Mouse (Mus musculus) CH12.LX (cell line): ENCODE data around the gene Arhgef10l. TPM values are rescaled to one million over a fixed set of nuclear protein-coding genes. Genes with fewer than 3 reads are reported as not detected.

Source experiments
- DNase-seq: peaks from one replicate; pipeline ENCODE4 v3.0.0-alpha.2; 2013; ENCODE audit errors: extremely low read depth
- H3K27ac ChIP-seq: 2 replicates; pipeline ENCODE4 v1.5.1; 2012; ENCODE audit warnings: low read depth, mild to moderate bottlenecking, control low read depth, moderate library complexity; ENCODE audit not compliant: insufficient read depth
- H3K27me3 ChIP-seq: replicated peaks from 2 replicates; pipeline ENCODE3; 2012; ENCODE audit warnings: inconsistent platforms
- H3K36me3 ChIP-seq, 2 experiments: replicated peaks in 1 of 2; 2 replicates each; pipeline versions ENCODE3 to v1.6.1; 2012; ENCODE audit warnings: inconsistent platforms in 1 of 2, low read length in 1 of 2, mild to moderate bottlenecking in 1 of 2, mixed read lengths in 1 of 2, moderate library complexity in 1 of 2; ENCODE audit not compliant: control insufficient read depth in 1 of 2, insufficient read depth in 1 of 2
- H3K4me1 ChIP-seq, 2 experiments: 2 replicates each; pipeline ENCODE4 v1.6.1; 2012; ENCODE audit warnings: inconsistent platforms in 1 of 2, moderate library complexity in 1 of 2; ENCODE audit not compliant: insufficient read depth in 2 of 2, control insufficient read depth in 1 of 2
- H3K4me2 ChIP-seq: 2 replicates; pipeline ENCODE4 v1.6.1; 2012; ENCODE audit warnings: low read depth, mild to moderate bottlenecking, control low read depth; ENCODE audit not compliant: poor library complexity, insufficient read depth, severe bottlenecking
- H3K4me3 ChIP-seq, 3 experiments: fragments of 150-350 bp in 1 of 3; sonication (generic) in 1 of 3; replicated peaks in 1 of 3; 2 replicates each; pipeline versions ENCODE3 to v1.5.1; 2011 to 2012; ENCODE audit warnings: low read depth in 2 of 3, low read length in 2 of 3, mild to moderate bottlenecking in 2 of 3, moderate library complexity in 2 of 3, control low read depth in 1 of 3, improper control_type of control experiment in 1 of 3, inconsistent platforms in 1 of 3, mixed read lengths in 1 of 3; ENCODE audit not compliant: poor library complexity in 1 of 3
- H3K79me2 ChIP-seq: replicated peaks from 2 replicates; pipeline ENCODE4 v1.6.1; 2012; ENCODE audit warnings: mild to moderate bottlenecking, moderate library complexity; ENCODE audit not compliant: control insufficient read depth, poor library complexity, insufficient read depth, severe bottlenecking; ENCODE audit errors: extremely low read depth
- H3K9ac ChIP-seq: 2 replicates; pipeline ENCODE4 v1.6.1; 2012; ENCODE audit warnings: low read depth, mild to moderate bottlenecking, control low read depth, moderate library complexity; ENCODE audit not compliant: insufficient read depth
- H3K9me3 ChIP-seq: replicated peaks from 2 replicates; pipeline ENCODE3; 2012; ENCODE audit warnings: low read length, inconsistent platforms, mixed read lengths
- CHD1 ChIP-seq: IDR thresholded peaks from 2 replicates; pipeline ENCODE4 v1.6.1; 2012; ENCODE audit warnings: low read depth, low read length, improper control_type of control experiment, inconsistent platforms
- CTCF ChIP-seq, 2 experiments: IDR thresholded peaks in 1 of 2; conservative IDR thresholded peaks in 1 of 2; 2 replicates each; pipeline ENCODE4 v1.5.1; 2011 to 2012; ENCODE audit warnings: low read depth in 2 of 2, low read length in 2 of 2, improper control_type of control experiment in 1 of 2, inconsistent platforms in 1 of 2, mild to moderate bottlenecking in 1 of 2, moderate library complexity in 1 of 2
- ELF1 ChIP-seq: IDR thresholded peaks from 2 replicates; pipeline ENCODE4 v1.6.1; 2014; ENCODE audit warnings: low read depth, mild to moderate bottlenecking, inconsistent platforms, low read length, improper control_type of control experiment
- EP300 ChIP-seq: IDR thresholded peaks from 2 replicates; pipeline ENCODE4 v1.6.1; 2011; ENCODE audit warnings: low read length, improper control_type of control experiment
- HCFC1 ChIP-seq: IDR thresholded peaks from 2 replicates; pipeline ENCODE4 v1.6.1; 2012; ENCODE audit warnings: low read depth, mild to moderate bottlenecking, inconsistent platforms, low read length, improper control_type of control experiment
- IRF4 ChIP-seq: IDR thresholded peaks from 2 replicates; pipeline ENCODE4 v1.6.1; 2014; ENCODE audit warnings: low read depth, mild to moderate bottlenecking, inconsistent platforms, low read length, improper control_type of control experiment
- JUN ChIP-seq: IDR thresholded peaks from 2 replicates; pipeline ENCODE4 v1.6.1; 2011; ENCODE audit warnings: low read depth, mild to moderate bottlenecking, low read length, improper control_type of control experiment, moderate library complexity; ENCODE audit not compliant: insufficient read depth
- MAZ ChIP-seq: IDR thresholded peaks from 2 replicates; pipeline ENCODE4 v1.6.1; 2012; ENCODE audit warnings: low read depth, mild to moderate bottlenecking, inconsistent platforms, low read length, improper control_type of control experiment, moderate library complexity
- MEF2A ChIP-seq: IDR thresholded peaks from 2 replicates; pipeline ENCODE4 v1.6.1; 2014; ENCODE audit warnings: low read depth, mild to moderate bottlenecking, inconsistent platforms, low read length, improper control_type of control experiment, borderline replicate concordance
- PAX5 ChIP-seq: IDR thresholded peaks from 2 replicates; pipeline ENCODE4 v1.6.1; 2012; ENCODE audit warnings: low read length, inconsistent platforms, mixed read lengths
- SIN3A ChIP-seq: IDR thresholded peaks from 2 replicates; pipeline ENCODE4 v1.6.1; 2012; ENCODE audit warnings: low read length, improper control_type of control experiment, inconsistent platforms
- SMC3 ChIP-seq: IDR thresholded peaks from 2 replicates; pipeline ENCODE4 v1.6.1; 2011; ENCODE audit warnings: low read depth, low read length, improper control_type of control experiment
- TCF12 ChIP-seq: IDR thresholded peaks from 2 replicates; pipeline ENCODE4 v1.6.1; 2014; ENCODE audit warnings: low read depth, mild to moderate bottlenecking, inconsistent platforms, low read length, improper control_type of control experiment
- UBTF ChIP-seq: IDR thresholded peaks from 2 replicates; pipeline ENCODE4 v1.6.1; 2012; ENCODE audit warnings: low read depth, mild to moderate bottlenecking, inconsistent platforms, low read length, improper control_type of control experiment, moderate library complexity
- USF1 ChIP-seq: IDR thresholded peaks from 2 replicates; pipeline ENCODE4 v1.6.1; 2014; ENCODE audit warnings: low read depth, mild to moderate bottlenecking, inconsistent platforms, low read length, improper control_type of control experiment
- USF2 ChIP-seq: conservative IDR thresholded peaks from 2 replicates; pipeline ENCODE4 v1.6.1; 2011; ENCODE audit warnings: low read depth, low read length, improper control_type of control experiment
- ZC3H11A ChIP-seq: IDR thresholded peaks from 2 replicates; pipeline ENCODE4 v1.6.1; 2012; ENCODE audit warnings: low read depth, mild to moderate bottlenecking, inconsistent platforms, low read length, improper control_type of control experiment
- dilution Hi-C: fragments of 300-500 bp; cut with MboI; formaldehyde crosslinking; loops from 2 replicates; pipeline ENCODE4 v1.14.3; 2020; ENCODE audit warnings: low sequenced_read_pairs; ENCODE audit not compliant: extremely low pct_unique_long_range_greater_than_20kb, extremely low pct_ligation_motif_present
- in situ Hi-C: fragments of 300-500 bp; cut with MboI; formaldehyde crosslinking; loops from 3 replicates; pipeline ENCODE4 v1.14.3; 2019; ENCODE audit warnings: low sequenced_read_pairs, low pct_ligation_motif_present, low pct_unique_long_range_greater_than_20kb, mixed read lengths
- polyA plus RNA-seq: library from polyadenylated mRNA; unstranded; fragments of >175 nt; gene quantifications from 2 replicates; pipeline ENCODE4 v1.2.1, GENCODE M21; 2012; ENCODE audit warnings: low read depth; ENCODE audit not compliant: insufficient read length
- total RNA-seq, 2 experiments: library from RNA; depleted of rRNA; stranded (reverse); fragments of 300-350 nt in 1 of 2; fragments of >200 nt in 1 of 2; gene quantifications; 2 replicates each; pipeline ENCODE4 v1.2.3; 2012 to 2014

Arhgef10l gene
- total and polyA plus RNA-seq, 3 experiments: 4.5 to 15.8 (median 10.2) TPM

DNA sequence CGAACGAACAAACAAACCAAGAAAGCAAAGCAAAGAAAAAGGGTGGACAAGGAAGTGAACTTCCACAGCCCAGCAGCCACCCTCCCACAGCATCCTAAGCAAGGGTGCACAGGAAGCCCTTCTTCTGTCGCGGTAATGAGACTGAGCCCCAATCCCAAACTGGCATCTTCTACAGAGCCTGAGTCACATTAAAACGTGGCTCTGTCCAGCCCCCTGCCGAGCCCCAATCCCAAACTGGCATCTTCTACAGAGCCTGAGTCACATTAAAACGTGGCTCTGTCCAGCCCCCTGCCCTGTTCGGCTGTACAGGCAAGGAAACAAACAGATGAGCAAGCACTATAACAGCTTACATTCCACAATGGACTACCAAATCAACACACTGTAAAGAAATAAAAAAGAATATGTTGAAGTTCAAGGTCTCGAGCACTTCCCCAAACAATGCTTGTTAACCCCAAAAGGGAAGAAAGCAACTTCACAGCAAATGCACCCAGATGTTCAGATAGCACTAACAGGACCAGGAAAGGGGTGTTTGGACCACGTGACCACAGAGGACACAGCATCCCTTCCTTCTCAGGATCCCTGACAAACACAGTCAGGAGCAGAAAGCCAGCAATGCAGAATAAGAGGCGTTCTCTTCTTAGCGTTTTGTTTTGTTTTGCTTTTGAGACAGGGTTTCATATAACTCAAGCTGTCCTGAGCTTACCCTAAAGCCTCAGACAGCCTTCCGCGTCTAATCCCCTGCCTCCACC lies 11.8 kb downstream of the Arhgef10l start:
- H3K79me2 ChIP-seq: no peaks in the 10 kb centered on the region
- H3K4me1 ChIP-seq: no peaks in the 10 kb centered on the region
- H3K4me2 ChIP-seq: peak overlapping the region; percentile 23; the same call in 1 of the 2 replicates
- in situ Hi-C loops (no loop called here), dilution Hi-C loops (no loop called here)
- no peak for DNase-seq
- H3K9me3 ChIP-seq: no peaks in the 10 kb centered on the region
- H3K4me3 ChIP-seq: no peak overlapping the region
- no peaks in the 10 kb centered on the region for H3K36me3 ChIP-seq
- TF ChIP-seq UBTF: no peak
- TF ChIP-seq CTCF (conservative IDR thresholded peaks at IDR 0.05 in 1 of 2, IDR thresholded peaks at IDR 0.05 in 1 of 2; ENCODE audit: low read depth in 2 of 2, low read length in 2 of 2): no peak
- TF ChIP-seq JUN: no peak
- TF ChIP-seq USF1: peak; percentile 18; the same call in 1 of the 2 replicates
- 0 out of 2 replicates have a peak, but pooled peaks have one; percentile 13 for TF ChIP-seq USF2
- no peak for TF ChIP-seq MEF2A
- H3K27ac ChIP-seq: no peak overlapping the region
- no peak overlapping the region for H3K9ac ChIP-seq
- peaks cover 84% of the 10 kb centered on the region for H3K27me3 ChIP-seq

DNA sequence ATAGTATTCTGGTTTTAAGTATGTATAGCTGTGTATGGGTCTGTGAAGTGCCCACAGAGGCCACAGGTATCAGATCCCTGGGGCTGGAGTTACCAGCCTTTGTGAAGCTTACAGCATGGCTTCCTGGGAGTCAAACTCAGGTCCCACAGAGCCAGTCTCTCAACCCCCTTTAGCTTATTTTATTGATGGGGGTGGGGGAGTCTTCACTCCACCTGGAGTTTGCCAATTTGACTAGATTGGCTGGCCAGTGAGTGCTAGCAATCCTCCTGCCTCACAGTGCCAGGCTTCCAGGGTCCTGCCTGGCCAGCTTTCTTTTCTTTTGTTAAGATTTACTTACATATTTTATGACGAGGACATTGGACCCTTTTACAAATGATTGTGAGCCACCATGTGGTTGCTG lies 16.1 kb downstream of the Arhgef10l start:
- DNase-seq: no peak
- Histone ChIP-seq H3K9ac (no peak overlapping the region), H3K27ac (no peak overlapping the region), H3K36me3 (no peaks in the 10 kb centered on the region), H3K4me3 (no peak overlapping the region), H3K4me1 (no peaks in the 10 kb centered on the region), H3K4me2 (no peak overlapping the region), H3K79me2 (no peaks in the 10 kb centered on the region), H3K27me3 (peaks cover 82% of the 10 kb centered on the region), H3K9me3 (no peaks in the 10 kb centered on the region)
- dilution Hi-C loops (no loop called here), in situ Hi-C loops (no loop called here)
- TF ChIP-seq ELF1 (no peak), ZC3H11A (no peak), EP300 (no peak), MAZ (no peak), SIN3A (no peak), MEF2A (no peak), IRF4 (no peak), HCFC1 (no peak), SMC3 (no peak), PAX5 (no peak), TCF12 (no peak), CHD1 (no peak)
